Mouse (Mus musculus) CD4-positive, CD25-positive, alpha-beta regulatory T cell, adult 2 months (primary cell): ENCODE data around the gene Baiap2l2.

ENCODE experiments used
- DNase-seq: peaks from one replicate; pipeline ENCODE4 v3.0.0-alpha.2; 2012; ENCODE audit warnings: low read depth, low spot score

Baiap2l2 gene

GRCm38 (mm10) chr15:79285399-79285798, at the start of gene Baiap2l2:
TSS of gene Baiap2l2 (minus strand) at chr15:79285537.
- DNase-seq, result no peak

DNA sequence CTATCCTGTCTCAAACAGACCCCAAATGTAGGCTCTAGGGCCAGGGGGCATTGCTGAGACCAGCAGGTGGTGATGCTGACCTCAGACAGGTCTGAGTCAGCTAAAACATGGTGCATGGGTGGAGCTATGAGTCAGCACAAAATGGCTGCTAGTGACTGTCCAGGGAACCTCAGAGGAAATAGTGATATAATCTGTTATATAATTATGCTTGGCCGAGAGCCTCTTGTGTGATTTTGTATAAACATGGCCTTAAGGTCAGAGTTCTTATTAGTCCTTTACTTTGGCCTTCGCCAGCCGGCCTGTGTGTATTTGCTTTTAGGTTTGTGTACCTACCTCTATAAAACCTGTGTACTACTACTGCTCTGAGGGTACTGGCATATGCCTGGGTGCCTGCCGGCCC, 48.1 kb upstream of the Baiap2l2 start:
- no peak for DNase-seq

- no peak for DNase-seq
Measured at GRCm38 (mm10) chr15:79330521-79330920, 45.2 kb upstream of the Baiap2l2 start.

- DNase-seq, result peak; percentile 52
Measured at GRCm38 (mm10) chr15:79329979-79330363, 44.6 kb upstream of the Baiap2l2 start.

DNA sequence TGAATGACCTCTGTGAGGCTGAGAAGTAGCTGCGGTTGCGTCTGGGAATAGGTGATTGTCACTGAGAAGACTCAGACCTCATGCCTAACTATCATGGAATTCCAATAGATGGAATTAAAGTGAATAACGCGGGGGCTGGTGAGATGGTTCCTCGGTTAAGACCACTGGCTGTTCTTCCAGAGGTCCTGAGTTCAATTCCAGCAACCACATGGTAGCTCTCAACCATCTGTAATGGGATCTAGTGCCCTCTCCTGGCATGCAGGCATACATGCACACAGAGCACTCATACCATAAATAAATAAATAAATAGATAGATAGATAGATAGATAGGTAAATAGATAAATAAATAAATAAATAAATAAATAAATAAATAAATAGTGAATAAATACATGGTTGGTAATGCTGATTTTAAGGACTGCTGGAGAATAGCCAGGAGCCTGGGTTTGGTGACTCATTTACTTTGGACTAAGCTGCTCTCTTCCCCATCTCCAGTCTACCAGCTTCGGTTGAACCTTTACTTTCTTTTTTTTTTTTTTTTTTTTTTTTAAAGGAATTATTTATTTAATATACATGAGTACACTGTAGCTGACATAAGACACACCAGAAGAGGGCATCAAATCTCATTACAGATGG, 44.1 kb upstream of the Baiap2l2 start:
- DNase-seq, result peak; percentile 55

DNA sequence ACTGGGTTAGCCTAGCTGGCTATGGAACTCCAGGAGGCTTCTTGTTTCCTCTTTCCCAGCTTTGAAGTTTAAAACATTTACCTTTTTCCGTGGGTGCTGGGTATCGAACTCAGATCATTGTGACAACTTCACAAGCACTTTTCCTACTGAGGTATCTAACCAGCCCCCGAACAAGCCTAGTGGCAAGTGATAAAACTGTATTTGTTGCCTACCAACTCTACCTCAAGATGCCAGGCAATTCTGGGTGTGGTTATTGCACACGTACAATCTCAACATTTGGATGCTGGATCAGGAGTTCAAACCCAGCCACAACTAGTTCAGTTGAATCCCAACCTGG, 43.6 kb upstream of the Baiap2l2 start:
- peak; percentile 56 for DNase-seq

- peak; percentile 98 for DNase-seq
Measured at GRCm38 (mm10) chr15:79328058-79328938, 43.0 kb upstream of the Baiap2l2 start, which contains the start of gene Pla2g6. TSS of gene Pla2g6 (minus strand) at chr15:79328390.

DNA sequence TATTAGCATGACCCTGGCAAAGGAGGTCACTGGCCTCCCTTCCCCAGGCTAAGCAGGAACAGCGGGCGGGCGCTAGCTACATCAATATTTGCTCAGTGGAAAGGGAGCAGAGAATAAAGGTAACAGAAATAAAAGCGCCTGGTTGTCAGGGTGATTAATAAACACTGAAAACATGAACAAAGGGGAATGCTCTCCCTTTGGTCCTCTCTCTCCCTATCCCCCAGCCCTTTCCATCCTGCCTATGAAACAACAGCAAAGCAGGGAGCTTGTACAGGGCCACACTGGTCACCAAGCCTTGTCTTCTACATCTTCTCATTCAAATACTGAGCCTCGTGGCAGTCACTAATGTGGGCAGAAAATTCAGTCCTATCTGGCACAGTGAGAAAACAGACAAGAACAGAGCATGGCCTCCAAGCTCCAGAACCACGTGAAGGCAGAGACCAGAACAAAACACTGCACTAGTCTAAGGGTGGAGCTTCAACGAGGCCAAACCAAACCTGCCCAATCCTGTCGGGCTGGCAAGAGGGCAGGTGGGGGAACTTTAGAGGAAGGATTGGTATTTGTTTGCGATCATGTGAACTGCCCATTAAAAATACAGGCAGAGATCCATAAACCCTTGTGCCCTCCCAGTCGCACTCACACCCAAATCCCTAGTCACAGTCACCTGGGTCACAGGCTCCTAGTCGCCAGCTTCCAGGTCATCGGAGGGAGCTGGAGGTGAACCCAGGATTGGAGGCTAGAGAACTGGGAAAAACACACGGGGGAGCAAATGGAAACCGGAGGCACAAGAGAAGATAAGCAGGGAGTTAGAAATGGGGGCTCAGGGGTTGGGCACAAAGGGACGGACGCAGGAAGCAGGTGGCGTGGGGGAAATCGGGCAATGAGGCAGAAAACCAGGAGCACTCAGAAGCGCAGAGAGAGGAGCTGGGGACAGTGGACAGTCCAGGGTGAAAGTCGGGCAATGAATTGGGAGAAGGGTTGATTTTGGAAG, 41.9 kb upstream of the Baiap2l2 start:
- DNase-seq, result peak; percentile 63

GRCm38 (mm10) chr15:79326264-79326663, 40.9 kb upstream of the Baiap2l2 start:
- no peak for DNase-seq

GRCm38 (mm10) chr15:79325742-79326141, 40.4 kb upstream of the Baiap2l2 start:
- no peak for DNase-seq

DNA sequence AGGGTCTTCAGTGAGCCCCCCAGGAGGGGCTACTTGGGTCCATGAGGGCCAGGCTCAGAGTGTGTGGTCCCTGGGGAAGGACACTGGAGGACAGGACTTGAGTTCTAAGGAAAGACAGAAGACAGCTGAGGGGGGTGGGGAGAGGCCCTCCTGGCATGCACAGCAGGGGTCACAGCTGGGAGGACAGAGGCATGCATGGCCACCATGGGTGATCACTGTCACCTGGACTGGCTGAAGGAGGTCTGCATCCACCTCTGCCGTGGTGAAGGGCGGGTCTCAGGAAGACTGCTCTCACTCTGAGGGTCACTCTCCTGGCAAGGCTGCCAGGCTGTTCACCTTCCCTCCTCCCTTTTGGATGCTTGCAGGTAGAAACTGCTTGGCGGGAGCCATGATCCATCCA, 39.0 kb upstream of the Baiap2l2 start:
- no peak for DNase-seq

DNA sequence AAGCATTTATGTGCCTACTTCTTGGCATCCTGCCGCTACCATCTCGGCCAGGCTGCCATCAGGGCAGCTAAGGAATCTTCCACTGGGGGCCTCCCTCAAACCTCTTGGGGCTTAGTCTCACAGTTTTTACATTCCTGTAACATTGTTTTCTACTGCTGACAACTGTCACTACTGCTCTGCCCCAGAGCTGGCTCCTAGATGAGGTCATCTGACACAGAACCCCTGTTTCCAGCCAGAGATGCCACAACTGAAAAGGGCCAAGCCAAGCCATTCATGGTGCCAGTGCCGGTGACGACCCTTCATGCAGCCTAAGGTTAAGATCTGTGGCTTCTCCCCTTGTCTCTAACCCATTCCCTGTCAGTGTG, 38.4 kb upstream of the Baiap2l2 start:
- no peak for DNase-seq

GRCm38 (mm10) chr15:79322991-79323790, 37.9 kb upstream of the Baiap2l2 start:
- peak; percentile 74 for DNase-seq

GRCm38 (mm10) chr15:79322281-79322990, 37.1 kb upstream of the Baiap2l2 start:
- DNase-seq, result peak; percentile 73

GRCm38 (mm10) chr15:79321733-79322190, 36.4 kb upstream of the Baiap2l2 start:
- DNase-seq, result no peak

DNA sequence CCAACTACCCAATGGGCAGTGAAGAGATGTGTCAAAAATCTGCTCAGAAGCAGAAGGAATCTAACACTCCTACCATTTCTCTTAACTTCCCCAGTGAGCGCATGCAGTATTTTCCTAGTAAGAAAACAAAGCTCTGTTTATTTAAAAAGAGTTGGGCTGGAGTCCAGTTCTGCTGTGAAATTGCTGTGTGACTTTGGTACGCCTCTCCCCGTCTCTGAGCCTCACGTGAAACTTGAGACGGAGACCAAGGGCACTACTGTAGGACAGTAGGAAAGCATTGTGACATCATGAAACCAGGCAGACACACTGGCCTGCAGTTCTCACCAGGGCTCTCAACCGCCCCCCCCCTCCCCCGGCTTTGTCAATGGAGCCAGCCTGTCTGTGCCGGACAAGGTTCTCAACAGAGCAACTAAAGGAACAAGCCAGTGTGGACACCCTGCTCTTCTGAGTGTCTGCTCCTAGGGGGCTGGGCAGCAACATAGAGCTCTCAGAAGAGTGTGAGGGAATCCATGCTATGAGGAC, 28.6 kb upstream of the Baiap2l2 start:
- DNase-seq, result no peak

DNA sequence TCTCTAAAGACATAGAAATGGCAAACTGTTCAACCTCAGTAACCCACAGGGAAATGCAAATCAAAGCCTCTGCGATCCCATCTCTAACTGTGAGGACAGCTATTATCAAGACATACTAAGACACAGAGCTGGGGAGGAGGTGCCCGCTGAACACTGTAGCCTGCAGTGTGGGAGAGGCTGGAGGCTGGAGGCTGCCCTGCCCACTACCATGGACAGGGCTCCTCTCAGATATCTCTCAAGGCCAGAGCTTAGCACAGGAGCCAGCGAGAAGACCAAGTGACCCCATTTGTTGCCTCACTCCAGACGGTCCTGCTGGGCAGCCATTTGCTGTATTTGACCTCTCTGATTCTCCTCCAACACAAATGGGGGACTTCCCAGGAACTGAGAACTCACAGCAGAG, 22.5 kb upstream of the Baiap2l2 start:
- no peak for DNase-seq

DNA sequence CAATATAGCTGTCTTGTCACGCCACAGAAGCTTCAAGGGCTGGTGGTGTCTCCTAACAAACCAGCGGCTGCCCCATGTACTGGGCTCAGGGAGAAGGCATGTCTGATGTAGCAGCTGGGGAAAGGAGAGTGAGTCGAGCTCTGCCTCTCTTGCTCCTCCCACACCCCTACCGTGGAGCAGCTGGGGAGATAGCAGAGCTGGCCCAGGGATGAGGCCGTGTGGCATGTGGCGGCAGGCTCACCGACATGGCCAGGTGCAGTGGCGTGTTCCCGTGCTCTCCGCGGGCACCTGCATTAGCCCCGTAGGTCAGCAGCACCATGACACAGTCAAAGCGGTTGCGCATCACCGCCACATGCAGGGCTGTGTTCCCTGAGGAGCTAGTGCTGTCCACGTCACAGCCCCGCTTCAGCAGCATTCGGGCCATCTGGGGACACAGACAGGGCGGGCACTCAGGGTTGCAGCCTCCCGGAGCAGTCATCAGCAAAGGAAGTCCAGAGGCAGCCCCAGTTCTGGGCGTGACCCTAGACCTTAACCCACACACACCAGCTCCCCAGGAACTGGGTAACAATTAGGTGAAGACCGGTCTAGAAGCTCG, 20.8 kb upstream of the Baiap2l2 start:
- no peak for DNase-seq

GRCm38 (mm10) chr15:79304832-79305231, 19.5 kb upstream of the Baiap2l2 start:
- DNase-seq, result no peak

- DNase-seq, result no peak
Measured at GRCm38 (mm10) chr15:79303725-79304124, 18.4 kb upstream of the Baiap2l2 start.
